Mouse (Mus musculus) myocyte (in vitro differentiated cells): Measurements from ENCODE around the gene Eno1.

Experiments used
- MYOD1 ChIP-seq, 3 experiments: IDR thresholded peaks; one replicate each; pipeline ENCODE4 v1.6.1; 2011; ENCODE audit warnings: control low read depth in 2 of 3, low read depth in 2 of 3, mild to moderate bottlenecking in 2 of 3, moderate library complexity in 1 of 3; ENCODE audit not compliant: insufficient read length in 2 of 3, control insufficient read depth in 1 of 3
- POLR2A ChIP-seq: IDR thresholded peaks from one replicate; pipeline ENCODE4 v1.6.1; 2011; ENCODE audit warnings: low read depth, mild to moderate bottlenecking, control low read depth, moderate library complexity; ENCODE audit not compliant: insufficient read length

DNA sequence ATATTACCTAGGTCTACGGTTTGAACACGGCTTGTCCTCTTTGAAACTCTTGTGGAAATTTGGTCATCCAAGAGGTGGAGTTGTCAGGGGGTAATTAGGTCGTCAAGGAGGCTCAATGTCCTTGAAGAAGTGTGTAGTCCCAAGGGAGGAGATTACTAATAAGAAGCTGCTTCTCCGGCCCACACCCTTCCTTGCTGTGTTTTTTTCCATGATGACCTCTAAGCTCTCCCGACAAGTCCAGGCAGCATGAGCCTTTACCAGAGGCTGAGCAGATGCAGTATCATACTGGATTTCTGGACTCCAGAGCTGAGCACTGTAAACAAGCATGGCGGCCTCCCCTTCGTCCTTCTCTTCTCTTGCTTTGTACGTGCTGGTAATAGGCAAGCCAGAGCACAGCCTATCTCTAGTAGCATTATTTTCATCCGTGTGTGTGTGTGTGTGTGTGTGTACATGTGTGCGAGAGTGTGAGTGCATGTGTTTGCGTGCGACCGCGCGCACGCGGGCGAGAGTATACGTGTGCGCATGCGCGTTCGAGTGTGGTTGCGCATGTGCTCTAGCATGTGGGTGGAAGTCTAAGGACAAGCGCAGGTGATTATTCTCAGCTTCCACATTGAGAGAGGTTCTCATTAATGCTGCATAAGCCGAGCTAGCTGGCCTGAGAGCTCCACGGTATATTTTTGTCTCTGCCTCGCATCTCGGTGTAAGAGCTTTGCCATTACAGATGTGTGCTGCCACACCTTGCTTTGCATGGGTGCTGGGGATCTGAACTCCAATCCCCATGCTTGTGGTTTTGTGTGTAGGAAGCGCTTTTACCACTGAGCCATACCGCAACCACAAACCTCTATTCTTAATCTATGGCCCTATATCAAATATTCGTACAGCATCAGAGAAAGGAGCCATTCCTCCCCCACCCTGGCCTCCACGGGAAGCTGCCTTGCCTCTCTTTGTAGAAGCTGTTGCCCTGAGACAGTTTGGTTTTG lies 32.4 kb downstream of the Eno1 start:
- no peak for TF ChIP-seq POLR2A
- TF ChIP-seq MYOD1 (IDR thresholded peaks at IDR 0.05; ENCODE audit: control insufficient read depth in 1 of 3, insufficient read length in 2 of 3, low read depth in 2 of 3), result no peak
